Mouse (Mus musculus): Measurements from ENCODE around the gene Xcr1. TPM values are rescaled to one million over a fixed set of nuclear protein-coding genes. Genes with fewer than 3 reads are reported as not detected.

Xcr1 gene
- under 1 TPM in 1 of 2 experiments, not detected in 1; 0.05 TPM for total RNA-seq (2021)
- long read RNA-seq, experiment 1 = 0 reads
- long read RNA-seq, experiment 2 = 0 reads

GRCm38 (mm10) chr9:123861929-123862328 is at the start of gene Xcr1:
Gene Xcr1, minus strand, starts transcription at chr9:123862029.
- DNase-seq = no peak

- DNase-seq = no peak
Observed at GRCm38 (mm10) chr9:123872049-123872448, 10.2 kb upstream of the Xcr1 start.

- no peak for DNase-seq
Observed at GRCm38 (mm10) chr9:123869167-123869784, 7.4 kb upstream of the Xcr1 start.

- DNase-seq = no peak
Observed at GRCm38 (mm10) chr9:123863641-123864040, 1.8 kb upstream of the Xcr1 start.

GRCm38 (mm10) chr9:123862895-123863616 is 1.2 kb upstream of the Xcr1 start:
- DNase-seq = no peak

- no peak for DNase-seq
Observed at GRCm38 (mm10) chr9:123856836-123857235, 5.0 kb downstream of the Xcr1 start.

GRCm38 (mm10) chr9:123852449-123853390 is 9.1 kb downstream of the Xcr1 start:
- DNase-seq = no peak

- DNase-seq = peak; percentile 85
Observed at GRCm38 (mm10) chr9:123851713-123852448, 9.9 kb downstream of the Xcr1 start, which contains the start of gene Fyco1. Gene Fyco1, minus strand, starts transcription at chr9:123851899.

GRCm38 (mm10) chr9:123851062-123851712 is 10.6 kb downstream of the Xcr1 start:
- DNase-seq = peak; percentile 63

GRCm38 (mm10) chr9:123850705-123851061 is 11.1 kb downstream of the Xcr1 start:
- peak; percentile 19 for DNase-seq

- DNase-seq = no peak
Observed at GRCm38 (mm10) chr9:123849976-123850695, 11.7 kb downstream of the Xcr1 start.

- DNase-seq = no peak
Observed at GRCm38 (mm10) chr9:123846490-123846889, 15.3 kb downstream of the Xcr1 start.

- DNase-seq = no peak
Observed at GRCm38 (mm10) chr9:123845120-123845519, 16.7 kb downstream of the Xcr1 start.

GRCm38 (mm10) chr9:123844468-123844867 is 17.4 kb downstream of the Xcr1 start:
- DNase-seq = no peak

- no peak for DNase-seq
Observed at GRCm38 (mm10) chr9:123840243-123840642, 21.6 kb downstream of the Xcr1 start.

- DNase-seq = no peak
Observed at GRCm38 (mm10) chr9:123835851-123836250, 26.0 kb downstream of the Xcr1 start.

GRCm38 (mm10) chr9:123828916-123829315 is 32.9 kb downstream of the Xcr1 start:
- DNase-seq = no peak

GRCm38 (mm10) chr9:123826631-123827030 is 35.2 kb downstream of the Xcr1 start:
- DNase-seq = no peak

- DNase-seq = no peak
Observed at GRCm38 (mm10) chr9:123818601-123819000, 43.2 kb downstream of the Xcr1 start.

- no peak for DNase-seq
Observed at GRCm38 (mm10) chr9:123815996-123816395, 45.8 kb downstream of the Xcr1 start.

GRCm38 (mm10) chr9:123815444-123815843 is 46.4 kb downstream of the Xcr1 start:
- DNase-seq = no peak
